Mouse (Mus musculus) gonadal fat pad, adult 2 months (tissue): ENCODE data around the gene Gm20388. TPM values are rescaled to one million over a fixed set of nuclear protein-coding genes. Genes with fewer than 3 reads are reported as not detected.

Experiments
- DNase-seq: peaks from one replicate; pipeline ENCODE4 v3.0.0-alpha.2; 2012; ENCODE audit warnings: low read depth
- polyA plus RNA-seq: library from polyadenylated mRNA; depleted of rRNA; stranded (reverse); fragments of >200 nt; gene quantifications from 2 replicates; pipeline ENCODE4 v1.2.3, GENCODE M21; 2012

The Gm20388 gene
- polyA plus RNA-seq, 1 experiment, result 119 TPM

DNA sequence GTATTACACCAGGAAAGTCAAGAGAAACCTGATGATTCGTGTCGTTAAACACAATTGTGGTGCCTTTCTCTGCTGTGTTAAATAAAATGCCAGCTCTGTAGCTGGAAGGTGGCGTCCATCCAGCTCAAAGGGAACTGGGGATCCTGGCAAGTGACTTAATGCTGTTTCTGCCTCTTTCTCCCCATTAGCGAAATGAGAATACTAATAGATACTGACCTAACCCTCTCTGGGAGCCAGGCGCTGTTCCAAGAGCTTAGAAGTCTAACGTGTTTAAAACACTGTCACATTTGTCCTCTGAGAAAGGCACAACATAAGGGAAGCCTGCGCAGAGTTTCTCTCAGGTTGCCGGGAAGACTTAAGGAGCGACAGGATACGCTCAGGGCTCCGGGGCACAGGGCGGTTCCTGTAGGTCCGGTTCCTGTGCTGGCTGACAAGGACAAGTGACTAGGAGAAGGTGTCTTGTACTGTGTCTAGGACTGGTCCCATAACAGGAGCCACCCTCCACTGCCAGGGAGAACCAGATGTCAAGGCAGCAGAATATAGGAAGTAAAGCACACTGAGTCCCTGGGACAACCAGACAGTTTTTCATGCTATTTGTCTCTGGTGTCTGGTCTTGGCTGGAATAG, 3819.3 kb downstream of the Gm20388 start:
- no peak for DNase-seq

GRCm38 (mm10) chr8:123732332-123732731, 3821.7 kb downstream of the Gm20388 start:
- no peak for DNase-seq

- DNase-seq, result no peak
Measured at GRCm38 (mm10) chr8:123734486-123734885, 3823.8 kb downstream of the Gm20388 start.

GRCm38 (mm10) chr8:123736974-123737373, 3826.3 kb downstream of the Gm20388 start:
- peak; percentile 84 for DNase-seq

GRCm38 (mm10) chr8:123740263-123740662, 3829.6 kb downstream of the Gm20388 start:
- no peak for DNase-seq

DNA sequence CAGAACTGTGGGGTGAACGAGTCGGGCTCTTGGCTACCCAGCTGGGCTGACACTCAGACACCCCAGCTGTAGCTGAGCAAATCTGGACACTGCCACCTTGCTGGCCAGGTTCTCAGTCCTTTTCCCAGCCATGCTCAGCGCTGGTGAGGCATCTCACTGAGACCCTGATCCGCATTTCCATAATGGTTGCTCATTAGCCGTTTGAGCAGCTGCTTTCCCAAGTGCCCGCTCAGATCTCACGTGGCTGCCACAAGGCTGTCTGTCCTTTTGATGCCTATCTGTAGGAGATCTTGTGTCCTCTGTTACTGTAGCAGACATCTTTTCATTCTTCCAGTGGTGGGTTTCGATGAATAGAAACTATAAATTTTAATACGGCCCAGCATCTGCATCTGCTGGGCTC, 3830.6 kb downstream of the Gm20388 start:
- no peak for DNase-seq

DNA sequence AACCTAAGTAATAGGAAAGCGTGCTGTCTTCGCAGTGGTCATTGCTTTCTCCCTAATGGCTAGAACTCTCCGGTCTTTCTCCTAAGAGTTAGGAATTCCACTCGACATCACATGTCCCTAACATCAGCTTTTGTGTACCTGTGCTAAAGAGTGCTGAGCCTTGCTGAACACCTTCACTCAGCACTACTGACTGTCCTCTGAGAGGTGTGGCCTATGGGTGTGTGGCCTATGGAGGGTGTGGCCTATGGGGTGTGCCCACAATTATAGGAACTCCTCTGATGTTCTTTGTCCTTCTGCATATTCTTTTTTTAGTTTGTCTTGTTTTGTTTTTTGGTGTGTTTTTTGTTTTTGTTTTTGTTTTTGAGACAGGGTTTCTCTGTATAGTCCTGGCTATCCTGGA, 3835.8 kb downstream of the Gm20388 start:
- DNase-seq, result no peak

DNA sequence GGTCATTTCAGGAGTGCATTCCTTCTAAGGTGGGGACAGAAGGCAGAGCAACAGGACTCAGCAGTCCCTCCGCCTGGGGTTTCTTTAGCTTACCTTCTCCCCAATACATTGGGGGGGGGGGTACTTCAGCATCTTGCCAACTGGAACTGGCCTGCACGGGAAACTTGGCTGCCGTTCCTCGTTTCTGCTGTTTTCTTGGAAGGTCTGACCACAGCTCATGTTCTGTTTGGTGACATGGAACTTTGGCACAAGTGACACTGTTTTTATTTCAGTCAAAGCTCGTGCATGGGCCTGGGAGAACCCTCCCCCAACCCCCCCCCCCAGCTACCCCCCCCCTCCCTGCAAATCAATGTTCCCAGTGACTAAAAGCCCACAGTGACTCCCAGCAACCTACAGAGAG, 3837.1 kb downstream of the Gm20388 start:
- DNase-seq, result no peak

GRCm38 (mm10) chr8:123750171-123750693, 3839.6 kb downstream of the Gm20388 start:
- DNase-seq, result no peak

- DNase-seq, result no peak
Measured at GRCm38 (mm10) chr8:123752773-123753468, 3842.3 kb downstream of the Gm20388 start.

GRCm38 (mm10) chr8:123753604-123754375, 3843.1 kb downstream of the Gm20388 start:
- DNase-seq, result no peak

DNA sequence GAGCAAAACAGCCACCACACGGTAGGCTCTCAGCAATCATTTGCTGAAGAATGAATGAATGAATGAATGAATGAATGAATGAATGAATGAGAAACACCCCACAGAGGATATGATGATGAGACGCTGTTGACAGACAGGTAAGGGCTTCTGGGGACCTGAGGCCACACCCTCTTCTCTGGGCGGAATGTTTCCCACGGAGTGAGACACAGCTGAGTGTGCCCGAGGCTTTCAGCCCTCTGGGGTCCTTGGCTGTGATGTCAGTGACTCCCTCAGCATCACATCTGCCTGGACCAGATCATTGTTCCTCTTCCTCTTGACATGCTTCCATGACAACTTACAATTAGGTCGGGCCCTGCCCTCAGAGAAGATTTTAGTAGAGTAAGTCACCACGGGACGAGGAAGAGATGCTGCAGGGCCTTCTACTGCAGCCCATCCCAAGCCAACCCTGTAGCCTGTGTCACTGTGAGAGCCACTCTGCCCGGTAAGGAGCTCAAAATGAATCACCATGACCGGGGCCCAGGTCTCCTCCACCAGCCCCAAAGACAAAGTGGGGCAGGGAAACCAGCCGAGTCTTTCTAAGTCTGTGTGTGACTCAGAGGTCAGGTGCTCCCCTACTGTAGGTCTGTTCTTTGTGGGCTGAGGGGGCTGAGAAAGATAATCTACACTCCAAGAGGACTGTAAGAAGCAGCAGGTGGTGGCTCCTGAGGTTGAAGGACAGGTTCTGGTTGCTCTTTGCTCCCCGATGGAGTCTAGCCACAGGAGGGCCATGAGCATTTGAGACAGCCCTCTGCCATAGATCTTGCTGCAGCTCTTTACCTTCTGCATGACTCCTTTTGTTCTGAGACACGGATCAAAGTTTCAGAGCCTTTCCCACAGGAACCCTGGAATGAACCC, 3844.1 kb downstream of the Gm20388 start:
- no peak for DNase-seq

DNA sequence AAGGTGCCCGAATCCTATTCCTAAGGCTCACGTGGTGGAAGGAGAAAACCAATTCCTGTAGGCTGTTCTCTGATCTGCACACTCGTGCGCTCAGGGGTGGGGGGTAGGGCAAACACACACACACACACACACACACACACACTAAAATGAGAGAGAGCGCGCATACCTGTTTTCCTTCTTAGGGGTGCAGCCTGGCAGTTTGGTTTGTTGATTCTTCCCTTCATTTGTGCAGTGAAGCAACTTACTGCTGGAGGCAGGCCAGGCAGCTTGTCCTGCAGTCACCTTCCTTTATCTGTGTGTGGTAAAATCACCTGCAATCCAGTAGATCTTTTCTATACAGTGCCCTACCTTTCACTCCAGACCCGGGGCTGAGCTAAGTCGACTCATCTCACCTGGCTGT, 3846.3 kb downstream of the Gm20388 start:
- DNase-seq, result no peak

GRCm38 (mm10) chr8:123758935-123759334, 3848.3 kb downstream of the Gm20388 start:
- no peak for DNase-seq

GRCm38 (mm10) chr8:123759933-123760332, 3849.3 kb downstream of the Gm20388 start:
- DNase-seq, result no peak

GRCm38 (mm10) chr8:123760579-123760978, 3849.9 kb downstream of the Gm20388 start:
- no peak for DNase-seq

- DNase-seq, result no peak
Measured at GRCm38 (mm10) chr8:123761266-123761882, 3850.7 kb downstream of the Gm20388 start.

DNA sequence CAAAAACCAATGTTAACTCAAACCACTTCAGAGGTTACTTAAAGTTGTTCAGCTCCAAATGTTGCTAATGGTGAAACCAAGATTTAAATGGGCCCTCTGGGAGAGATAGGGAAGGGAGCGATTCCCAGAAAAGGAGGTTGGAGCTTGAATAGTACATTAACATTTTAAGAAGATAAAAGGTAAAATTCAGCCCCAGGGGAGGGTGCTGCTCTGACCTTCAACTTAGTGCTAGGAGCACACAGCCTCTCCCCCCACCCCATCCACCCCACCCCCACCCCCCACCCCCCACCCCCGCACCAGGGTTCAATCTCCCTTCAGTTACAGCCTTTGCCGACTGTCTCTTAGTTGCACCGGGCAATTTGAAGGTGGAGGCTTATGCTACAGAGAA, 3851.2 kb downstream of the Gm20388 start:
- no peak for DNase-seq

- DNase-seq, result no peak
Measured at GRCm38 (mm10) chr8:123763355-123763754, 3852.7 kb downstream of the Gm20388 start.

GRCm38 (mm10) chr8:123764671-123765070, 3854.0 kb downstream of the Gm20388 start:
- DNase-seq, result no peak

GRCm38 (mm10) chr8:123766516-123766915, 3855.9 kb downstream of the Gm20388 start:
- DNase-seq, result no peak
